Mouse (Mus musculus): ENCODE measurements at regions not wholly inside any gene's neighbourhood (a gene's known extent, or its start where the extent isn't known, plus 50 kb on each side); places are given as distances from the start of the nearest gene placed in this dataset.

- Histone ChIP-seq H3K9ac (no peak overlapping the region), H3K27ac (no peak overlapping the region), H3K4me2 (no peak overlapping the region), H3K36me3 (no peaks in the 10 kb centered on the region), H3K4me3 (no peak overlapping the region), H3K4me1 (no peaks in the 10 kb centered on the region), H3K27me3 (no peaks in the 10 kb centered on the region), H3K9me3 (no peaks in the 10 kb centered on the region)
- WGBS: 86% methylated on average over 6 of the region's 6 CpGs
- ATAC-seq (ENCODE audit: borderline replicate concordance, extremely low read depth, low FRiP score, low TSS enrichment): no peak
Measured at GRCm38 (mm10) chr13:57365096-57365495, 469.3 kb upstream of the Trpc7 start.

GRCm38 (mm10) chr13:57364396-57364795 lies 468.6 kb upstream of the Trpc7 start:
- no peak overlapping the region for H3K4me3 ChIP-seq
- no peak for ATAC-seq (ENCODE audit: borderline replicate concordance, extremely low read depth, low FRiP score, low TSS enrichment)
- no peaks in the 10 kb centered on the region for H3K36me3 ChIP-seq
- no peak overlapping the region for H3K9ac ChIP-seq
- no peaks in the 10 kb centered on the region for H3K4me1 ChIP-seq
- H3K27me3 ChIP-seq: no peaks in the 10 kb centered on the region
- no peaks in the 10 kb centered on the region for H3K9me3 ChIP-seq
- WGBS: 97% methylated on average over 2 of the region's 2 CpGs
- H3K4me2 ChIP-seq: no peak overlapping the region
- H3K27ac ChIP-seq: no peak overlapping the region

GRCm38 (mm10) chr13:57362563-57362962 lies 466.8 kb upstream of the Trpc7 start:
- no peak for ATAC-seq (ENCODE audit: borderline replicate concordance, extremely low read depth, low FRiP score, low TSS enrichment)
- Histone ChIP-seq H3K9me3 (no peaks in the 10 kb centered on the region), H3K36me3 (no peaks in the 10 kb centered on the region), H3K4me2 (no peak overlapping the region), H3K27me3 (no peaks in the 10 kb centered on the region), H3K4me1 (no peaks in the 10 kb centered on the region), H3K4me3 (no peak overlapping the region), H3K27ac (no peak overlapping the region), H3K9ac (no peak overlapping the region)
- WGBS: 24% methylated on average over 6 of the region's 6 CpGs

GRCm38 (mm10) chr13:57361286-57361685 lies 465.5 kb upstream of the Trpc7 start:
- Histone ChIP-seq H3K27ac (no peak overlapping the region), H3K27me3 (no peaks in the 10 kb centered on the region), H3K4me1 (no peaks in the 10 kb centered on the region), H3K4me2 (no peak overlapping the region), H3K9ac (no peak overlapping the region), H3K9me3 (no peaks in the 10 kb centered on the region), H3K36me3 (no peaks in the 10 kb centered on the region), H3K4me3 (no peak overlapping the region)
- 79% methylated on average over 7 of the region's 7 CpGs for WGBS
- no peak for ATAC-seq (ENCODE audit: borderline replicate concordance, extremely low read depth, low FRiP score, low TSS enrichment)

GRCm38 (mm10) chr13:57354606-57355005 lies 458.8 kb upstream of the Trpc7 start:
- no peaks in the 10 kb centered on the region for H3K27me3 ChIP-seq
- no peak for ATAC-seq (ENCODE audit: borderline replicate concordance, extremely low read depth, low FRiP score, low TSS enrichment)
- H3K9me3 ChIP-seq: no peaks in the 10 kb centered on the region
- no peak overlapping the region for H3K4me2 ChIP-seq
- no peaks in the 10 kb centered on the region for H3K36me3 ChIP-seq
- no peak overlapping the region for H3K4me3 ChIP-seq
- H3K27ac ChIP-seq: no peak overlapping the region
- no peaks in the 10 kb centered on the region for H3K4me1 ChIP-seq
- H3K9ac ChIP-seq: no peak overlapping the region
- WGBS: 60% methylated on average over 7 of the region's 7 CpGs

DNA sequence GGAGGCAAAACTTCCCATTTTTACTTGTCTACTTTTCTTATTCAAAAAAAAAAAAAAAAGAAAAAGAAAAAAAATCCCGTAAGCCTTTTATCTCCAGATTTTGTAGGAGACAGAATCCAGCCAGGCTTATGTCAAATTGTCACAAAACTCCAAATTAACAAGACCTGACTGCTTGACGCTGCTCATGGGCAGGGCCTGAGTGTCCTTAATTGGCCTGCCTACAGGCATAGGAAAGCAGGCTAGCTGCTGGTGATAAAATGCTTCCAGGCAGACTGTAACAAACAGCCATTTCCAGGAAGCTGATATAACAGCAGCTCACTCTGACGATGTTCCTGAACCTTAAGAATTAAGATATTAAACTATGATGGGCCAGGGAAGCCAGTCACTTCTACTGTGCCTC lies 458.2 kb upstream of the Trpc7 start:
- H3K36me3 ChIP-seq: no peaks in the 10 kb centered on the region
- no peak for ATAC-seq (ENCODE audit: borderline replicate concordance, extremely low read depth, low FRiP score, low TSS enrichment)

DNA sequence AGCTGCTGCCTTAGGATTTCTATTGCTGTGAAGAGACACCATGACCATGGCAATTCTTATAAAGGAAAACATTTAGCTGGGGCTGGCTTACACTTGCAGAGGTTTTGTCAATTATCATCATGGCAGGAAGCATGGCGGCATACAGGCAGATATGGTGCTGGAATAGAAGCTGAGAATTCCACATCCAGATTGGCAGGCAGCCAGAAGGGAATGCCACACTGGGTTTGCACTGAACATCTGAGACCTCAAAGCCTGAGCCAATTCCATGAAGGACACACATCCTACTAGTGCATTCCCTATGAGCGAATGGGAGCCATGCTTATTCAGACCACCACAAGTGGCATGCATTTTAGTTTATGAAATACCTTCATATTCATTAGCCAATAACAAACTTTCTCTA lies 455.0 kb upstream of the Trpc7 start:
- no peaks in the 10 kb centered on the region for H3K4me1 ChIP-seq
- no peak for ATAC-seq (ENCODE audit: borderline replicate concordance, extremely low read depth, low FRiP score, low TSS enrichment)
- H3K9ac ChIP-seq: no peak overlapping the region
- 88% methylated on average over 2 of the region's 2 CpGs for WGBS
- no peak overlapping the region for H3K4me2 ChIP-seq
- no peaks in the 10 kb centered on the region for H3K36me3 ChIP-seq
- no peak overlapping the region for H3K27ac ChIP-seq
- no peak overlapping the region for H3K4me3 ChIP-seq
- no peaks in the 10 kb centered on the region for H3K9me3 ChIP-seq
- H3K27me3 ChIP-seq: no peaks in the 10 kb centered on the region

More for the DNA sequence above, 458.2 kb upstream of the Trpc7 start:
- H3K4me2 ChIP-seq: no peak overlapping the region
- no peak overlapping the region for H3K9ac ChIP-seq
- H3K27me3 ChIP-seq: no peaks in the 10 kb centered on the region
- no peak overlapping the region for H3K4me3 ChIP-seq
- 40% methylated on average over 3 of the region's 3 CpGs for WGBS
- no peaks in the 10 kb centered on the region for H3K4me1 ChIP-seq
- no peak overlapping the region for H3K27ac ChIP-seq
- no peaks in the 10 kb centered on the region for H3K9me3 ChIP-seq

DNA sequence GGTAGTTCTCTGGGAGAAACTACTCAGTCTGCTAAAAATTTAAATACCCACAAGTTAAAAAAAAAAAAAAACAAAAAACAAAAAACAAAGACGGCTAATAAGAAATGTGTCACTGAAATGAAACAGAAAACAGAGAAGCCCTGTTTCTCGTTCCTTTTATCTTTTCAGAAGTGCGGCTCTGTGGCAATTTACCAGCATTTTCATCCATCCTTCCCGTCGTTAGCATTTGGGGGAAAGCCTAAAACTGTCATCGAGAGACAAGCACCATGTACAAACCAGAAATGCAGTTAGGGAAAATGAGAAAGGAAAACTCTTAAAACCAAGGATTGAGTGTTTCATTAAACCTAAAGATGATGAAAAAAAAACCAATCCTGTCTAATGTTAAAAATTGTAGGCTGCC lies 442.9 kb upstream of the Trpc7 start:
- H3K4me3 ChIP-seq: no peak overlapping the region
- H3K27me3 ChIP-seq: no peaks in the 10 kb centered on the region
- H3K9ac ChIP-seq: no peak overlapping the region
- H3K9me3 ChIP-seq: no peaks in the 10 kb centered on the region
- 61% methylated on average over 6 of the region's 6 CpGs for whole genome bisulfite sequencing
- H3K36me3 ChIP-seq: no peaks in the 10 kb centered on the region
- no peak for ATAC-seq (ENCODE audit: borderline replicate concordance, extremely low read depth, low FRiP score, low TSS enrichment)
- H3K4me1 ChIP-seq: no peaks in the 10 kb centered on the region
- no peak overlapping the region for H3K27ac ChIP-seq
- H3K4me2 ChIP-seq: no peak overlapping the region

- no peak overlapping the region for H3K9ac ChIP-seq
- H3K4me1 ChIP-seq: no peaks in the 10 kb centered on the region
- H3K9me3 ChIP-seq: no peaks in the 10 kb centered on the region
- WGBS: 85% methylated on average over 8 of the region's 8 CpGs
- no peak overlapping the region for H3K4me2 ChIP-seq
- H3K36me3 ChIP-seq: no peaks in the 10 kb centered on the region
- no peak overlapping the region for H3K27ac ChIP-seq
- ATAC-seq (ENCODE audit: borderline replicate concordance, extremely low read depth, low FRiP score, low TSS enrichment): no peak
- no peak overlapping the region for H3K4me3 ChIP-seq
- H3K27me3 ChIP-seq: no peaks in the 10 kb centered on the region
Measured at GRCm38 (mm10) chr13:57336596-57336995, 440.8 kb upstream of the Trpc7 start.

DNA sequence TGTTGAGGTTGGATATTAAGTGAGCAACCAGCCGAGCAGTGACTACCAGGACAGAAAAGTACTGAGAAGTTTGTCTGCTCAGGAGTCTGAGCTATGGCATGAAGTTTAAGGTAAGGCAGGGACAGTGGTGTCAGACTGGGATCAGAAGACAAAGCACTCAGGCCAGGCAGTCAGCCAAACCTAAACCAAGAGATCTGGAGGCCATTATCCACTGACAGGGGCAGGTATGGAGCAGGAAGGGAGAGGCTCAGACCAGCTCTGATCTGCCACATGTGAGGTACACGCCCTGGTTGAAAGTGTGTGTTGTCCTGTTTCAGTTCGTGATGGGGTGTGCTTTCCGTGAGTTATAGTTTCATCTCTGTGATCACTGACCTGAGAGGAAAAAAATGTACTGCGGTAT lies 437.2 kb upstream of the Trpc7 start:
- H3K9ac ChIP-seq: no peak overlapping the region
- H3K36me3 ChIP-seq: no peaks in the 10 kb centered on the region
- no peaks in the 10 kb centered on the region for H3K4me1 ChIP-seq
- H3K9me3 ChIP-seq: no peaks in the 10 kb centered on the region
- ATAC-seq (ENCODE audit: borderline replicate concordance, extremely low read depth, low FRiP score, low TSS enrichment): no peak
- H3K4me2 ChIP-seq: no peak overlapping the region
- WGBS: 66% methylated on average over 5 of the region's 5 CpGs
- no peak overlapping the region for H3K4me3 ChIP-seq
- no peak overlapping the region for H3K27ac ChIP-seq
- H3K27me3 ChIP-seq: no peaks in the 10 kb centered on the region

DNA sequence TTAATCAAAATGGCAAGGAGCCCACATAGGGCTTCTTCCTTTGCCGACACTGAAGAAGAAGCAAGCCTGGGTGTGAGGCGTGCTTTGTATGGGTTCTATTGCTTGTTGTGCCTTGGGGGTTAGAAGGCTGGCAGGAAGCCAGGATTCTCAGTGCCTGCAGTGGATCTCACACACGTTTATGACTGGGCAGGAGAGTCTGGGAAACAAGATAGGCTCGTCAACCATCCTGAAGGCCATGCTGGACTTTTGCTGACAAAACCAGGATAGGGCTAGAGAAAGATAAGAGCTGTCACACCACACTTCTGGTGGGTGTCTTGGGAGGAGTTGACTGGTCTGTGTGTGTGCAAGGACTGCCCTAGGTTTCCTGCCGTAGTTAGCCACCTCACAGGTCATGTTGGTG lies 436.1 kb upstream of the Trpc7 start:
- no peak for ATAC-seq (ENCODE audit: borderline replicate concordance, extremely low read depth, low FRiP score, low TSS enrichment)
- H3K4me2 ChIP-seq: no peak overlapping the region
- 33% methylated on average over 5 of the region's 5 CpGs for WGBS
- no peaks in the 10 kb centered on the region for H3K27me3 ChIP-seq
- H3K9ac ChIP-seq: no peak overlapping the region
- no peaks in the 10 kb centered on the region for H3K36me3 ChIP-seq
- H3K4me1 ChIP-seq: no peaks in the 10 kb centered on the region
- no peaks in the 10 kb centered on the region for H3K9me3 ChIP-seq
- H3K4me3 ChIP-seq: no peak overlapping the region
- no peak overlapping the region for H3K27ac ChIP-seq

DNA sequence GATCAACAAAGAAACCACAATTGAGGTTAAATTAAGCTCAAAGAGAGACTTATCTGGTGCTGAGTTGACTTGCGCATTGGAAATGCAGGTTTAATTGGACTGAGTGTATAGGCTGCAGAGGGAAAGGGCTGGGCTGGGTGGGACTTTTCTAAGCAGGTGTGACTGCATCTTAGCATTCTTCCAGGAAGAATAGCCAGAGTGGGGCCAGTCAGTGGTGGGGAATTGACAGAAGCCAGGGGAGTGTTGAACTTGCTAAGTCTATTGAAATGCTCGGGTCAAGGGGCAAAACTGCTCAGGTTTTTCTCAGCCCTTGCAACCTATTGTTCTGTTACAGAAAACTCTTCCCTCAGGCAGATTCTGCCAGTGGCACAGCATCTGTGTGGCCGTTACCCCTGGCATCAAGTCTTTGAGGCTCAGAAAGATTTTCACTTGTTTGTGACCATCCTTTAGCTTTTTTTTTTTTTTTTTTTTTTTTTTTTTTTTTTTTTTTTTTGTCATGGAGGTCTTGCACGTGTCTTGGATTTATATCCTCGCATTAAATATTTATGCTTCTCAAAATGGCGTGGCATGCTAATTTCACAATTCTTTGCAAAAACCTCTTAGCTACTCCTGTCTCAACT lies 429.6 kb upstream of the Trpc7 start:
- H3K9ac ChIP-seq: no peak overlapping the region
- H3K36me3 ChIP-seq: no peaks in the 10 kb centered on the region
- WGBS: 82% methylated on average over 6 of the region's 6 CpGs
- no peaks in the 10 kb centered on the region for H3K27me3 ChIP-seq
- H3K4me3 ChIP-seq: no peak overlapping the region
- no peak overlapping the region for H3K27ac ChIP-seq
- no peak overlapping the region for H3K4me2 ChIP-seq
- H3K4me1 ChIP-seq: no peaks in the 10 kb centered on the region
- H3K9me3 ChIP-seq: no peaks in the 10 kb centered on the region
- ATAC-seq (ENCODE audit: borderline replicate concordance, extremely low read depth, low FRiP score, low TSS enrichment): no peak

Data from lung, embryonic 15.5 days (tissue).